Mouse (Mus musculus) adrenal gland (tissue): ENCODE results near the gene Prpf38a.

Source experiments
- intact Hi-C: fragments of 180-260 bp; cut with DNase I; formaldehyde crosslinking; loops from one replicate; pipeline ENCODE4 v1.15.1; 2025
- long read RNA-seq, 2 experiments: library from polyadenylated mRNA; unstranded; transcript quantifications; one replicate each; pipeline ENCODE4 v2.0.0; 2020; ENCODE audit warnings: borderline replicate concordance in 1 of 2; ENCODE audit not compliant: insufficient replicate concordance in 1 of 2

The Prpf38a gene
- long read RNA-seq, experiment 1, transcript Prpf38a-201 (10 exons, 1,516 nt), result major isoform, 28 of 30 reads
- long read RNA-seq, experiment 1, partial matches to known transcripts, result 1 of 30 reads
- long read RNA-seq, experiment 1, other reads (novel, unspliced or antisense), result 1 of 30 reads
- long read RNA-seq, experiment 2, transcript Prpf38a-201 (10 exons, 1,516 nt), result major isoform, 17 of 23 reads
- long read RNA-seq, experiment 2, partial matches to known transcripts, result 3 of 23 reads
- long read RNA-seq, experiment 2, other reads (novel, unspliced or antisense), result 3 of 23 reads

GRCm38 (mm10) chr4:108578840-108579742, at the start of gene Prpf38a, which contains the start of gene Orc1:
Prpf38a (minus strand) TSS chr4:108579336.
Orc1 (plus strand) TSS chr4:108579423.
- intact Hi-C loops, result loop anchor here (5.0 kb wide), 1 partner anchor 38 kb away; the partner anchor contains the start of gene Cc2d1b

DNA sequence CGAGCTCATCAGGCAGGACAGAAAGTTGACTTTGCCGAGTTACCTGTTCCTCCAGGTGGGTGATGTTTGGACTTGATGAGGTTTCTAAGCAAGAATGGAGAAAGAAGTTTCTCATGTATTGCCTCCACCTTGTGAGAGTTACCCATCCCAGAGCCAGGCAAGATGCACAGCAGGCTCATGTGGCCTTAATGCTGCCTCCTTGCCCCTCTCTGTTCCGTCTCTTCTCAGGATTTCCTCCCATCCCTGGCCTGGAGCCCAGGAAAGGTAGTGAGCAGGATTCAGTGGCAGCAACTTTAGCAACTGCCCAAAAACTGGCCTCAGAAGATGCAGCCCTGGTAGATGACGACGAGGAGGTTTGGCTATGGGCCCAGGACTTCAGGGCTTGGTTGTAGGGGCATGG, 47.9 kb upstream of the Prpf38a start:
- intact Hi-C loops, result no loop called here

- intact Hi-C loops, result no loop called here
These were observed 42.4 kb upstream of the Prpf38a start for GRCm38 (mm10) chr4:108621504-108621903.

- intact Hi-C loops, result no loop called here
These were observed 41.4 kb upstream of the Prpf38a start for GRCm38 (mm10) chr4:108620536-108620935.

DNA sequence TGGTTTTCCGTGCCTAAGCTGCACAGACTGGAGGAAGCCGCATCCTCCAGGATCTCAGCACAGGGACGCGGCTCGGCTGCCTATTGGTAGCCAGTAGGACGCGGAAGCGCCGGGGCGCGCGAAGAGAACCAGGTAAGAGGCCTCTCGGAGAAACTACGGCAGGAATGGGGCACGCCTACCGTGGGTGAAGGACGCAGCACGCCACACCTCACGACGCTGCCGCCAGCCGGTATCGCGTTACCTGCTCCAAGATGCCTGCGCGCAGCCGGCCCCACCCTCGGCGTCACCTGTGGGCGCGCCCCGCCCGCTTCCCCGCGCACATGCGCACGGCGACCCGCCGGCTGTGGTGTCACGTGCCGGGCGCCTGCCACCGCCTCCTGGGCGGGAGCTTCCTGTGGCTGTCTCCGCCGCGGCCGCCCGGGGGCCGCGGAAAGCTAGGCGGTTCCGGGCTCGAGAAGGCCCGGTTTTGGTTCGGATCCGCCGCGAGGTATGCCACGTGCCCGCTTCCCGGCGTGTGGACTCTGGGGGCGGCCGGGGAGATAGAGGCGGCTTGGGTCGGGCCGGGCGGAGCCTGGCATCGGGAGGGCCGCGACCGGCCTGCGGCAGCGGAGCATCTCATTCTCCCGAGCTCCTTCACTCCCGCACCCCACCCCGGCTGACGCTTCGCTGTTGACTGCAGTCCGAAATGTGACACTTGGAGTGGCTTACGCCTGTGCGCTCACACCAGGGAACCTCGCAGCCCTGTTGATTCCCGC, 40.6 kb upstream of the Prpf38a start, which contains the start of gene Cc2d1b:
Gene Cc2d1b, plus strand, starts transcription at position 354 of the 755 bp plus-strand sequence.
- intact Hi-C loops, result loop anchor here (5.0 kb wide), 1 partner anchor 42 kb away; the partner anchor contains the start of genes Orc1 and Prpf38a

GRCm38 (mm10) chr4:108619165-108619564, 40.0 kb upstream of the Prpf38a start:
- intact Hi-C loops, result loop anchor here (5.0 kb wide), 1 partner anchor 42 kb away; the partner anchor contains the start of genes Orc1 and Prpf38a

DNA sequence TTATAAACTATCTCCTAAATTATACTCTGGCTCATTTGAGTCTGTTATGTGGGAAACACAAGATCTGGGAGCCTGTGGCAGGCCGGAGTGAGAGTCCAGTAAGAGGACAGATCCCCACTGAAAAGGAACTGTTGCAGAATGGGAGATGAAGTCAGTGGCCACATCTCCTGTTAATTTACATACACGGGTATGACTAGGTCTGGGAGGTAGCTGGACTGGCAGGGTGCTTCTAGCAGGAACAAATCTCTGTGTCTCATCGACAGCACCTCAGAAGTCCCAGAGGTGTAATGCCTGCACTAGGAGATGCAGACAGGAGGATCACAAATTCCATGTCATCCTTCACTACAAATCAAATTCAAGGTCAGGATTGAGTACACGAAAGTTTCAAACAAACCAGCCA, 39.5 kb upstream of the Prpf38a start:
- intact Hi-C loops, result loop anchor here (5.0 kb wide), 1 partner anchor 41 kb away; the partner anchor contains the start of genes Orc1 and Prpf38a

- intact Hi-C loops, result no loop called here
These were observed 31.8 kb upstream of the Prpf38a start for GRCm38 (mm10) chr4:108610935-108611334.

- intact Hi-C loops, result no loop called here
These were observed 29.5 kb upstream of the Prpf38a start for GRCm38 (mm10) chr4:108608651-108609050.

DNA sequence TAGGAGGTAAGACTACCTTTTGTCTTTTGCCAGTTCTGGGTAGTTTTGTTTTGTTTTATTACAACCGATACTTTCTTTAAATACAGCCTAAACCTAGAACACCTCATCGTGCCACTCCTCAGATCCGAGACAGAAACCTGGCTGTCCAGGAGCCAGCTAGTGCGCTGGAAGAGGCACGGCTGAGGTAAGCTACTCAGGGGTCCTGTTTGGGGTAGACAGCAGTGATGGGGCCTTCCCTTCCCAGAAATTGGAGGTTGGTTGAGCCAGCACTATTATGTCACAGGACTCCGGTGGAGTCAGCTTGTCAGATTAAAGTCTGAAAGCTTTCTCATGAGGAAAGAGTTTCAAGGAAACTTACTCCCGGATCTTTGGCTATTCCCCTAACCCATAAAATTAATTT, 22.7 kb upstream of the Prpf38a start:
- intact Hi-C loops, result no loop called here

GRCm38 (mm10) chr4:108598306-108598705, 19.2 kb upstream of the Prpf38a start:
- intact Hi-C loops, result no loop called here

DNA sequence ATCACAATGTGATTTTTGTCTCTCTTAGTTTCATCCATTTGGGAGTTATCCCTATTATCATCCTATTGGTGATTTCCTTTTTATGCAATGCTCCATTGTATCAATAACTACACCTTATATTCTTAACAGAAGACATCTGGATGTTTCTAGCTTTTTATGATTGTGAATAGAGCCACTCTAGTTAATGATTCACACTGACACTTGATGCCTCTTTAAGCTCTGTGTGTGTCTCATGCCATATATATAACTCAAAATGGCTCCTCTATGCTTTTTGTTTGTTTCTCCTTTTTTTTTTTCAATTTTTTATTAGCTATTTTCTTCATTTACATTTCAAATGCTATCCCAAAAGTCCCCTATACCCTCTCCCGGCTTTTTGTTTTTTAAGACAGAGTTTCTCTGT, 16.6 kb upstream of the Prpf38a start:
- intact Hi-C loops, result no loop called here

GRCm38 (mm10) chr4:108593376-108593775, 14.2 kb upstream of the Prpf38a start:
- intact Hi-C loops, result no loop called here

DNA sequence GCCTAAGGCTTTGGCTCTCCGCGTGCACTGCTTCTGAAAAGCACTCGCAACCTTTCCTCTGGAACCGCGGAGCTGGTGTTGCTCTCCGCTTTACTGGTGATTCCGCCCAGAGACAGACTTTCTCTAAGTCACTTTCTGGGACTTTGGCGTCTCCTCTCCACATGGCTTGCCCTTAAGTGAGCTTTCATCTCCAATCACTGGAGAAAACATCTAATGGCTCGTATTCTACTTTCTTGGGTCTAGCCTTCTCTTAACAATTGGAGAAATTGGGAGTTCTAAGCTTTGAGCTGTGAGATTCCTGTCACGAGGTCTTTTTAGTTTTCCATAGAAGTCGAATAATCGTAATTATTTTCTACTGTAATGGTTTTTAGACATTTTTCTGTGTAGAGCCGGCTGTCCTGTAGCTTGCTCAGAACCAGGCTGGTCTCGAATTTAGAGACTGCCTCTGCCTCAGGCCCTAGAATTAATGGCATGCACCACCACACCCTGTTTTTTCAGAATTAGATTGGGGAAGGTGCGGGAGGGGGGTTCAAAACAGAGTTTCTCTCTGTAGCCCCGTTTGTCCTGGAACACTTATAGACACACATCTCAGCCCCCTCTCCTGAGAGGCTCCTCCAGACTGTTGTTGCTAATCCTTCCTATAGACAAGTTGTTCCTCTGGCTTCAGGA, 741 bp upstream of the Prpf38a start:
- intact Hi-C loops, result loop anchor here (5.0 kb wide), 1 partner anchor 37 kb away; the partner anchor contains the start of gene Cc2d1b

- intact Hi-C loops, result no loop called here
These were observed 6.5 kb downstream of the Prpf38a start for GRCm38 (mm10) chr4:108572644-108573043.

DNA sequence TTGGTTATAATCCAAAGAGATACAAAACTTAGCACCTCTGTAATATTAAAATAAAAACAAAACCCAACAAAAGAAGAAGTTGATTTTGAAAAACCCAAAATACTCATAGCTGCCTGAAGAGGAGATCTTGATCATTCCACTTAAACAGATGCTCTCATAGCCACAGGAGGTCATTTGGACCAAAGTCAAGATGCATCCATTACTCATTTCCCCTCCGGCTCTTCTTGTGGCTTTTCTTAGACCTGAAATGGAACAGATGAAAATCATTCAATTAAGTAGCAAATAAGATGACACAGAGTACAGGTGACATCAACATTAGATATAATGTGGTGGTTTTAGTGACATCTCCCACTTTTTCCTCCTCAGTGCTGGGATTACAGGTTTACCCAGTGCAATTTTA, 14.1 kb downstream of the Prpf38a start:
- intact Hi-C loops, result loop anchor here (10.0 kb wide), 1 partner anchor 230 kb away; no protein-coding TSS in a partner anchor

- intact Hi-C loops, result no loop called here
These were observed 39.4 kb downstream of the Prpf38a start for GRCm38 (mm10) chr4:108539701-108540100.
